Mouse (Mus musculus): ENCODE results near the gene Smad9.

Gene Smad9

DNA sequence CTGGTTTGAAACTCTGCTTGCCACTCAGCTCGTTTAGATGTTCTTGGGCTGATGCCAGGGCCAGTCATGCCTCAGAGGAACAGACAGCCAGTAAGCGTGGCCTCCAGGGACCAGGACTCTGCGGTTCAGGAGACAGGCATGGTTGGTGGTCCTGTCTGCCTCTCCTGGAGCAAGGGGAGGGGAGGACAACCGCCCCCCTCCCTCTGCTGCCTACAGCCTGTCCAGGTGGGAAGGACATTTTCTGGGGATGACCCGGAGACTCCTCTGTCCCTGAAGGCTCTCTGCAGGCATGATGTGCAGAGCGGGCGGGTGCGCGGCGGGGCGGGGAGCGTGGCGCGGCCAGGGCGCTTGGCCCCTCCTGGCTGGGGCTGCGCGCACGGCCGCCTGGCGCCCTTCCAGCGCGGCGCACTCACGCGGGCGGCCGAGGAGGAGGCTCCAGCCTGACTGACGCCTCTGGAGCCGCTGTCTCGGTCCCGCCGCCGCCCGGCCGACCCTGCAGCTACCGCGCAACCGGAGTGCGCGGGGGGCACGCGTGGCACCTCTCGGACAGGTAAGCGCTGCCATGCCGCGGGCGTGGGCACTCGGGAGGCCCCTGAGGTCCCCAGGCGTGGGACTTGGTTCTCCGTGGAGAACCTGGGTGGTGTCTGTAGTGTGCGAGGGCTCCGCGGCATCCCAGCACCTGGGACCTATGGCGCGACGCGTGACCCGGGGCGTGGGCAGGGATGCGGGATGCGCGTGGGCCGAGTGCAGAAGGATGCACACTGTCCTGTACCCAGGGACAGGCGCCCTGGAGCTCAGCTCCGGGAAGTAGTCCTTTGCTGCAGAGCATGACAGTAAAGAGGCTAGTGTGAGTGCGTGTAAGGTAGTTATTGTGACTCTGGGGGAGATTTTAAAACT lies at the start of gene Smad9:
TSS of gene Smad9 (plus strand) at position 438 of the 897 bp plus-strand sequence.
- peak; percentile 72 for DNase-seq

DNA sequence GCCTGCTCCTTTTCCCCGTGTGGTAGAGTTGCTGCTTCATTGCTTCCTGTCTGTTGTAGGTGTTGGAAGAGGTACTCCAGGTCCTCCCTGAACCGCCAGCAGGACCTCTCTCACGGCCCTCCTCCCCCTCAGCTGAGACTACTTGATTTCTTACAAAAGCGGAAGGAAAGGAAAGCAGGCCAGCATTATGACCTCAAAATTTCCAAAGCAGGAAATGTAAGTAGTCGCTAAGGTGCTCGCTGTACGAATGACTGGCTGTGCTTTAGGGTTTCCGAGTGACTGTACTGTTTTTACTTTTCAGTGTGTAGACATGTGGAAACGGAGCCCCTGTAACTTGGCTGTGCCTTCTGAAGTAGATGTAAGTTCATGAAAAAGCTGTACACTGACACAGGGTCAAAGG lies 46.4 kb upstream of the Smad9 start:
- DNase-seq, result no peak

DNA sequence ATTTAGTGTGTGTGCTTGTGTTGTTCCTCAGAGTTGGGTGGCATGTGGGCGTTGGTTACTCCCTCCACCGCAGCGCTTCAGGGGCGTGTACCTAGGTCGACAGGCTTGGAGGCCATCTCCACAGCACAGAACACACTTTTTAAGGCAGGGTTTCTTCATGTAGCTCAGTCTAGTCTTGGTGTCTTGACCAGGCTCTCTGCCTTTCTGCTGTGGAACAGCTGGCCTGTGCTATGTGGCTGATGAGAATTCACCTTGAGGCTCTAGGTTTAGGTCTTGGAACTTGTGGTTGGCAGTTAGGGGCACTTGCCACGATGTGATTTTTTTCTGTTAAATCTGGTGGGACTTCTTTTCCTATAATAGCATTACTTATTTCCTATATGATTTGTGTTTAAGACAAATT lies 41.1 kb upstream of the Smad9 start, which contains the start of gene Gm21958:
TSS of gene Gm21958 (minus strand) at position 101 of the 400 bp plus-strand sequence.
- DNase-seq, result no peak

- DNase-seq, result no peak
Observed at GRCm38 (mm10) chr3:54715461-54715860, 39.9 kb upstream of the Smad9 start.

DNA sequence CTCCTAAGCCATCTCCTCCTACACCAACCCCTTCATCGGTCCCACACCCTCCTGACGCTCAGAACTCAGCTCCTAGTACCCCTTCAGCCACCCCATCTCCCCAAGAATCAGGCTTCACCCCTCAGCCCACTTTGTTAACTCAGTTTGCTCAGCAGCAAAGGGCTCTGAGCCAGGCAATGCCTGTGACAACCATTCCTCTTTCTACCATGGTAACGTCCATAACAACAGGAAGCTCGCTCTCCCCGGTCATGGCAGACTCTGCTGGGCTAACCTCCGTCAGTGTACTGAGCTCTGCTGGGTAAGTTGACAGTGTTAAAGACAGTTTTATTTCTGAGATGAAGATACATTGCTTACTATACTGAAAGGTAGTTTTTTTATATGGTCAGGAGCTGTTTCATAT lies 38.0 kb upstream of the Smad9 start:
- no peak for DNase-seq

- no peak for DNase-seq
Observed at GRCm38 (mm10) chr3:54718947-54719346, 36.4 kb upstream of the Smad9 start.

DNA sequence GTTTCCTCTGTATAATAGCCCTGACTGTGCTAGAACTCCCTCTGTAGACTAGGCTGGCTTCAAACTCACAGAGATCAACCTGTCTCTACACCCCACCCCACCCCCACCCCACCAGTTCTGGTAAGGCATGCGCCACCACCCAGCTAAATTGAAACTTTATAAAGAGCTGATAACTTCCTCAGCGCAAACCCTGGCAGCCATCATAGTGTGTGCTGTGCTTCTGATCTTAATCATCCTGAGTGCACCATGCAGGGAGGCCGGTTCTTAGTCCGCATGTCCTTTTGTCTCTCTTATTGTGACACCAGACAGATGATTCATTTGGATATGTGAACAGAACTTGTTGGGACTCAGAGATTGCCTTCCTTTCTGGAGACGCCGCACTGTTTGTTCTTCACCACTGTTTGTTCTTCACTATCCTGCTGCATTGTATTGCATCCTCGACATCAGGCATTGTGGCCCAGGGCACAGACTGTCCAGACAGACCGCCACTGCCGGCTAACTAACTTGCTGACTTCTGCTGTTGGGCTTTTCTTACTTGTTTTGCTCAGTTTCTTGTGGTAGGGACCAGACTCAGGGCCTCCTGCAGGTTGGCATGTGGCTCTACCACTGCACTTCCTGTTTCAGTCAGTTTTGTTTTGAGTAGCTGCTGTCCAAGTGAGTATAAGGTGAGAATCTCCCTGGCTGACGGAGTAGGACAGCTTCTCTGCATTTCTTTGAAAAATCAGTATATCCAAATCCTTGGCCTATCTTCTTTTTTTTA lies 31.5 kb upstream of the Smad9 start:
- DNase-seq, result no peak

DNA sequence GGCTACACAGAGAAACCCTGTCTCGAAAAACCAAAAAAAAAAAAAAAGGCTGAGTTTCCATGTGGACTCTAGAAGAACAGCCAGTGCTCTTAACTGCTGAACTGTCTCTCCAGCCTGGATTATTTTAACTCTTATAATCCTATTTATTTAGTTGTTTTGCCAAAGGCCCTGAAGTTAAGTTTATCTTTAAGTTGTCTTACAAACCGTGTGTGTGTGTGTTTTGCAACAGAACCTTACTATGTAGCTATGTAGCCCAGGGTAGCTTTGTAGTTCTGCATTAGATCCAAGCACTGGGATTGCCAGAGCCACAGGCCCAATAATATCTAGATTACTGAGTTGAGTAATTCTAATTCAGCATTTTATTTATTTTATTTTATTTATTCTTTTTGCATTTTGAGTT lies 30.0 kb upstream of the Smad9 start:
- DNase-seq, result no peak

DNA sequence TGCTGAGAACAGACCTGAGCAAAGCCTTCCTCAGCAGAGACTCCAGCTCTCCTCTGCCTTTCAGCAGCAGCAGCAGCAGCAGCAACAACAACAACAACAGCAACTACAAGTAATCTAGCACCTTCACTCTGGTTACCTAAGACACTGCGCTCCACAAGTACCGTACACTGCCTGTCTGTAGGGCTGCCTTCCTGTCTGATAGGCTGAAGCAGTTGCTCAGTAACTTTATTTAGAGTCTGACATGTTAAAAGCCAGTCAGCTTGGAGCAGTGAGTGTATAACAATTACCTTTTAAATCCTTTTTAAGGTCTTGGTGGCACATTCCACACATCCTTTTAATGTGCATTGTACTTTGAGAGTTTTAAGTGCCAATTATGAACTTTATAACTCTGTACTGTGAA lies 27.8 kb upstream of the Smad9 start:
- no peak for DNase-seq

DNA sequence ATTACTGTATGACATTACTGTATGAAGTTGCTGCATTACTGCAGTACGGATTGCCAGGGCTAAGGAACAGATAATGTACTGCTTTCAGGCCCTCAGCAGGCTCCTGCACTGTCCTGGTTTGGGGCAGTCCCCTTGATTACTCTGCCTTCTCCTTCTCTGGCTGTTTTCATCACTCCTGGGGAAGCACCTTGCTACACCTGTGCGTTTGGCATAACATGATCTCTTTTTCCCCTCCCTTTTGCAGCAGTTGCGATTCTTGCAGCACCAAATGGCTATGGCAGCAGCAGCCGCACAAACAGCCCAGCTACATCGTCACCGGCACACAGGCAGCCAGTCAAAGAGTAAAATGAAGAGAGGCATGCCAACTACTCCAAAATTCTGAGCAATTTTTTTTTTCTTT lies 27.3 kb upstream of the Smad9 start:
- no peak for DNase-seq

GRCm38 (mm10) chr3:54731626-54732150 lies 23.7 kb upstream of the Smad9 start:
- no peak for DNase-seq

GRCm38 (mm10) chr3:54732371-54732770 lies 23.0 kb upstream of the Smad9 start:
- no peak for DNase-seq

DNA sequence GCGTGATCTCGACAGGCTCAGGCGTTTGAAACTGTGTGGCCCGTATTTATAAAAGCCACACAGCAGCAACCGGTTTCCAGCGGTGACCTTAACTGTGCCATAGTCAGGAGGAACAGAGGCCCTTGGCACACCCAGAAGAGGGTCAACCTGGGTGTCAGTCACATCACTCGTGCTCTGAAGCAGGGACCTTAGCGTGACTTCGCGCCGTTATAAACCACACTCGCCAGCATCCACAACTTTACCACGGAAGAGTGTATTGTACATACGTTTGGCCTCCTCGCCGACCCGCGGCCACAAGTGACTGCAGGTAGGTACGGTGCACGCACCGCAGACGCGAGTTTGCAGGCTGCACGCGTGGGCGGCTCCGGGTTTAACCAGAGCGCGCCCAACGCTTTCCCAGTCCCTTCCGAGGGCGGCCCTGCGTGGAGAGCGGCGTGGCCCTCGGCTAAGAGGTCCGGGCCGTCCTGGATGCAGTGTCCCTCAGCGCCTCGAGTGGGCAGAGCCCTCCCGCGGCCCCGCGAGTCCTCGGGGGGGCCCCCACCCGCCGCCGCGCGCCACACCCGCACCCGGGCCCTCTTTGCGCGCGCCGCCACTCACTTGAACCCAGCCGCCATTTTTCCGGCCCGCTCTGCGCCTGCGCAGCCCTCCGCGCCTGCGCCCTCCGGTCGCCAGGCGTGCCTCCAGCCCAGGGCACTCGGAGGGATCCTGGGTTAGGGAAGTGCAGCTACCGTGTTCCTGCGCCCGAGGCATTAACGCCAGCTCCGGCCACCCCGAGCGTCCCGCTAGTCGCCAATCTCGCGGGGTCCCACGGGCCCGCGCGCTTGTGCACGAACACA lies 20.8 kb upstream of the Smad9 start:
- DNase-seq, result peak; percentile 90

DNA sequence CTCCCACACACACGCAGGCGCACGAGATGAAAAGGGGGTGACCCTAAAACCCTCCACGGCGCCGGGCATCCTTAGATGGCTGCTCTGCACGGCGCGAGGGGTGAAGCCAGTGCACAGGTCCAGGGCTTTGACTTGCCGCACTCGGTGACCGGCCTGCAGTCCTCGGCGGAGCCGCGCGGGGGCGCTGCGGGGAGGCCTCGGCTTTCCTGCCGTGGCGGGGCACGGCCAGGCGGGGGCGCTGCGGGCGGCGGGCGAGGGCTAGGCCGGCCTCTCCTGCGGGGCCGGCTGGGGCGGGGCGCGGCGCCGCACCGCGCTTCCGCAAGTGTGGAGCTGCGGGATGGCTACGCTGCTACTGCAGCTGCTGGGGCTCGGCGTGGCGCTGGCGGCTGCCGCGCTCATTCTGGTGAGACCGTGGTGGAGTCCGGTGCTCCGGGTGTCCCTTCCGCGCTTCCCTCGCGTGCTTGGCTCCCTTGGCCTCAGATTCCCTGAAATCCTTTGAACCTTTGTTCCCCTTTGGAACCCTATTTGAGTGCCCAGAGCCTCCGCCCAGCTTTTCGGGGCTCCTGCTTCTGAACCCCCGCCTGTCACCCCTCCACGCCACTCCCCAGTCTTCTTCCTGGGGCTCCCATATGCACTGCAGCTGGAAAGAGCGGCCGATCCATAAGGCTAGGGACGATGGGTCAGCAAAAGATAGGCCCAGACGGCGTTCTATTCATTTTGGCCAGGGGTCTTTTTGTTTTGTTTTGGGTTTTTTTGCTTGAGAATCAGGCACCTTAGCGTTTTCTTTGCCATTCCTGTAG lies 19.9 kb upstream of the Smad9 start, which contains the start of the genes Exosc8 and Alg5:
TSS of gene Exosc8 (minus strand) at position 147 of the 800 bp plus-strand sequence.
TSS of gene Alg5 (plus strand) at position 293 of the 800 bp plus-strand sequence.
- DNase-seq, result peak; percentile 93

GRCm38 (mm10) chr3:54736101-54736927 lies 19.1 kb upstream of the Smad9 start:
- peak; percentile 17 for DNase-seq

DNA sequence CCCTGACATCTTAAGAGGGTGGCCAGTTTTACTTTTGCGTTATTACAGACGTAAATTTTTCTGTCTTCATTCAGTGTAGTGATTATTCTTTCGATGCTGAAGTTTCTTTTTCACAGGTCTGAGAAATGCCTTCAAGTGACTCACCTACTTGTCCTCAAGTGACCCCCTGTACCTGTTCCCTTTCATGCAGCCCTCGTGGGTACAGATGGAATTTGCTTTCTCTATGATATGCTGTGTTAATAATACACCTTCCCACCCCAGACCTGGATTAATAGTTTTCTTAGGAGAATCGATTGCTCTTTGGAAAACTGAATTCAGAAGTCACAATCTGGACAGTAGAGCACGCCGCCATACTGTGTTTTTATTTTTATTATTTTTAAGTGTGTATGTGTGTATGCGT lies 18.1 kb upstream of the Smad9 start:
- DNase-seq, result no peak

DNA sequence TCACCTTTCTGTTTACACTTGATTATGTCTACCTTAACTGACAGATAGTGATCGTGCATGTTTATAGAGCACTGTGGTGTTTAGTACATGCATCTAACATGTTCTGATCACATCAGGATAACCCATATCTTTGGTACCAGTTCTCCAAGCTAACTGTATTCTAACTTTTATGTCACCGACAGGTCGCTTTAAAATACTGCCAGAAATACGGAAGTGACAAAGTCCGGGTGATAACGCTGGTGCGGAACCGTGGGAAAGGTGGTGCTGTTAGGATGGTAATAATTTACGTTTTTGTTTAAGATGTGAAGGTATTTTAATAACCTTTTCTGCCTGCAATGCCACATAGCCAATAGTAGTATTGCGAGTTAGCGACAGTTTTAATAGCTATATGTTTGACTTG lies 13.4 kb upstream of the Smad9 start:
- no peak for DNase-seq

DNA sequence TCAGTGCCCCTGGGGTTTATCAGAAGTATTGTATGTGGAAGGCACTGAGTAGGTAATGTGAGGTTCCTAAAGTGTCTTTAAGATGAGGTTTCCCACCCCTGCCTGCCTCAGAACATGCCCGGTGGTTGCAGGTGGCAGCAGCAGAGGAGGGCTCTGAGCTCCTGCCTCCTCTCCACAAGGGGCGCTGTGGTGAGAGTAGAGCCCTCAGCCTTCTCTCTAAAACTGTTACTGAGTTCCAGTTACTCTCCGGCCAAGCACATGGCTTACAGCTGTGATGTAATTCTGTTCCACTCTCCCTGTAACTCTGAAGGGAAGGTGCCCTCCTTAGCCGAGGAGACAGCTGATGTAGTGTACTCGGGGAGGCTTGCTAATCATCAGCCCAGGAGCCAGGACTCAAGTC lies 9.6 kb upstream of the Smad9 start:
- DNase-seq, result no peak

DNA sequence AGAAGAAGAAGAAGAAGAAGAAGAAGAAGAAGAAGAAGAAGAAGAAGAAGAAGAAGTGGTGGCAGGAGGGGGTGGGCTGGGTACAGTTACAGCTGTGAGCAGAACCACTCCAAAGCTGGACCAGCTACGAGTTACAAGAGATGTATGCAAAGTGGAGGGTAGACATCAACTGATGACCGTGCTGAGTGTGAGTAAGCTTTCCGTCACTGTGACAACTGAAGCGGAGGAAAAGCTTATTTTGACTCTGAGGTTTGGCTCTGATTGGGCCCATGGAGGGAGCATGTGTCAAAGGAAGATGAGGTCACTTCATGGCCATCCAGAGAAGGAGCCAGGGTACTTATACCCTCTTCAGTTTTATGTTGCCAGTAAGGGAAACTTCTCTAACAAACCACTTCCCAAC lies 2.0 kb upstream of the Smad9 start:
- DNase-seq, result no peak

DNA sequence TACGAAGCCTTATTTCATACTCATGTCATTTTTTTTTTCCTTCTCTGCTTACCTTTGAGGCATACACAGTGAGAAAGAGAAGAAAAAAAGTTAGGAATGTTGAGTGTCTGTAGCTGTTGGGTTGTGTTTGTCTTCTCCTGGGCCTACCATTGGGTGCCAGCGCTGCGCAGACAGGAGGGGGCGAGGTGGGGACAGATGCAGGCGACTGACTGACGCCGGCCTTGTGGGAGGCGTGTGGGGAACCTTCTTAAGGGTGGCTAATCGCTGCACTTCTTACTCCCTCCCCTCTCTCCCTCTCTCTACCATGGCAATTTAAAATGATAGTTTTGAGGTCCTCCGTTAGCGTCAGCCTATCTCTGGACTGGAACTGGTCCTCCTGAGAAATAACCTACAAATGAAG lies 676 bp downstream of the Smad9 start:
- DNase-seq, result peak; percentile 27

GRCm38 (mm10) chr3:54757446-54757845 lies 2.1 kb downstream of the Smad9 start:
- DNase-seq, result no peak

Measured in cerebellum, adult 11 months (tissue).